Mouse (Mus musculus): ENCODE data around the gene Capg. TPM values are rescaled to one million over a fixed set of nuclear protein-coding genes. Genes with fewer than 3 reads are reported as not detected.

The Capg gene
- polyA plus RNA-seq, 1 experiment, result 4.8 TPM

DNA sequence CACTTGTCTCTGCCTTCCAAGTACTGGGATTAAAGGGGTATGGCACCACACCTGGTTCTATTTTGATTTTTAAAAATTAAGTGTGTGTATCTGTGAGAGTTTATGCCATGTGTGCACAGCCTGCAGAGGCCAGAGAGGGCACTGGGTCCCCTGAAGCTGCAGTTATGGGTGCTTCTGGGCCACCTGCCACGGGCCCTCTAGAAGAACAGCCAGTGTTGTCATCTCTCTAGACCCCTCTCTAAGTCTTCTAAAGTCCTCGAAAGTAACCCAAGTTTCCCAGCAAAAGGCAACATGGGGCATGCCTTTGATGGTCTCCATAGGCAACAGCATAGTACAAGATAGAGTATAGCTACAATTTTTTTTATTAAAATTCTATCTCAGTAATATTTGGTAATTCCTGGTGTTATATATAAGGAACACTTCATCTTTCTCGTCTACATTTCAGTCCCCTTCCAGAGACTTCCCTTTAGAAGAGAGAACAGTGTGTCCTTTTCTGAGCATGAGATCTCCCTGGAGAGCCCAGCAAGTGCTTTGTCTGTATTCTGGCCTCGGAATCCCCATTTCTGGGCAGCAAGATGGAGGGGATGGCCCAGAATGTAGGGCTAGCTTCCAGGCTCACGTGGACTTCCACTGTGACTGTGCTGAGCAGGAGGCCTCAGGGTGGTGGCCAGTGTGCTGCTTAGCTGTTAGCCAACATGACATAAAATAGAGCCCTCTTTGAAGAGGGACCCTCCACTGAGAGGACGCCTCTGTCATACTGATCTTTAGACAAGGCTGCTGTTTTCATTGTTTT is 49.0 kb downstream of the Capg start:
- H3K27ac ChIP-seq (ENCODE audit: insufficient read depth, low read length), result no peak overlapping the region; the same call in 1 of the 2 replicates
- WGBS, result 64% methylated on average over 6 of the region's 6 CpGs
- no peak overlapping the region for H3K4me3 ChIP-seq (replicated peaks; ENCODE audit: insufficient read depth, low read depth, low read length)
- H3K27me3 ChIP-seq (ENCODE audit: control insufficient read depth, insufficient read depth, low read length), result no peaks in the 10 kb centered on the region
- TF ChIP-seq CTCF (IDR thresholded peaks at IDR 0.05; ENCODE audit: borderline replicate concordance, insufficient read depth, low read depth, low read length) (no peak), POLR2A (IDR thresholded peaks at IDR 0.05; ENCODE audit: borderline replicate concordance, insufficient read depth, low read length) (no peak)
- H3K4me1 ChIP-seq (ENCODE audit: control insufficient read depth, insufficient read depth, low read length), result peaks cover 4% of the 10 kb centered on the region; the same call in 1 of the 2 replicates
- peak in 1 of 2 experiments; percentile 38 for DNase-seq

DNA sequence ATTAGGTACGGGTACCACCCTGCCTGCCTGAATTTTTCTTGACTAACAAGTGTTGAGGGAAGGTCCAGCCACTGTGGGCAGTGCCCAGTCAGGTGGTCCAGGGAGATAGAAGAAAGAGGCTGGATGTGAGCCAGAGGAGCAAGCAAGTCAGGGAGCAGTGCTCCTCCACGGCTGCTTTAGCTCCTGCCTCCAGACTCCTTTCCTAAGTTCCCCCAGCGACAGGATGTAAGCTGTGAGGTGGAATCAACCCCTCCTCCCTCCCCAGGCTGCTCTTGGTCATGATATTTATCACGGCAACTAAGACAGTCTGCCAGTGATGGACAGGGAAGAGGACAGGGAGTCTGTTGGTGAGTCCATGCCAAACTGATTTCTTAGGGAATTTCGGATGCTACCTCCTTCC is 49.7 kb downstream of the Capg start:
- no peak for DNase-seq
- H3K27ac ChIP-seq (ENCODE audit: insufficient read depth, low read length), result no peak overlapping the region

DNA sequence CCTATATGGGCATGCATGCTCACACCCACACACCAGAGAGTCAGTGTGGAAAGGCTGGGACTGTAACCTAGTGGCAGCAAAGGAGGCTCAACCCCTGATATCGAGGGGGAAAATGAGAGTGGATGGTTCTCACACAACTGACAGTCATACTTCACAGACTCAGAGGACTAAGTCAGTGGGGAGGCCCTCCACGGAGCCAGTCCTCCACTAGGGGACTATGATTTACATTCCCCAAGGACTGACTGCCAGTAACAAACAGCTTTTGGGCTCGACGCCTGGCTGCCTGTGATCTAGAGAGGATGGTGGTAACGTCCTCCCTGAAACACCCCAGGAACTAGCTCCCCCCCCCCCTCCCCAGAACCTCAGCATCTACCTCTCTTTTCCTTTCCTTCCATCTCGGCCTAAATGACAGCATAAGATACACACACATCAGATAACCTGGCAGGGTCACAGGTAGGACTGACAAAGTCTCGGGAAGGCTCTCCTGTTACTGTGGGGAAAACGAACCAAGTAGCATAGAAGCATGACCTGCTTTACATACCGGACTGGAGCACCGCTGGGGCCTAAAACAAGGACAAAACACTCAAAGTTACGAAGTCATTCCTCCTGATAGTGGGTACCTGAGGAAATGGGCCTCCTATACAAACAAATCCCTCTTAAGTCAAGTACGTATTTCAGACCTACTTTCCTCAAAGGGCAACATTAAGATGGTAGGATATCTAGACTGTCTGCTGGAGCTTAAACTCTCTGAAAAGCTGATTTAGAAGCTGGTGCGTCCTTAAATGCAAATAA is 53.1 kb downstream of the Capg start:
- WGBS, result 17% methylated on average over 13 of the region's 13 CpGs
- H3K27me3 ChIP-seq (ENCODE audit: control insufficient read depth, insufficient read depth, low read length), result no peaks in the 10 kb centered on the region
- H3K4me3 ChIP-seq (replicated peaks; ENCODE audit: insufficient read depth, low read depth, low read length), result peak overlapping the region; percentile 95
- peak; percentile 20 for DNase-seq
- TF ChIP-seq CTCF (IDR thresholded peaks at IDR 0.05; ENCODE audit: borderline replicate concordance, insufficient read depth, low read depth, low read length), result no peak
- no peak for TF ChIP-seq POLR2A (IDR thresholded peaks at IDR 0.05; ENCODE audit: borderline replicate concordance, insufficient read depth, low read length)
- H3K4me1 ChIP-seq (ENCODE audit: control insufficient read depth, insufficient read depth, low read length), result peaks cover 4% of the 10 kb centered on the region; the same call in 1 of the 2 replicates
- no peak overlapping the region; the same call in 1 of the 2 replicates for H3K27ac ChIP-seq (ENCODE audit: insufficient read depth, low read length)

More for the DNA sequence above, 49.7 kb downstream of the Capg start:
- WGBS, result 57% methylated on average over 5 of the region's 5 CpGs
- no peak for TF ChIP-seq POLR2A (IDR thresholded peaks at IDR 0.05; ENCODE audit: borderline replicate concordance, insufficient read depth, low read length)
- Histone ChIP-seq H3K27me3 (ENCODE audit: control insufficient read depth, insufficient read depth, low read length) (no peaks in the 10 kb centered on the region), H3K4me1 (ENCODE audit: control insufficient read depth, insufficient read depth, low read length) (peaks cover 4% of the 10 kb centered on the region; the same call in 1 of the 2 replicates), H3K4me3 (replicated peaks; ENCODE audit: insufficient read depth, low read depth, low read length) (no peak overlapping the region)

DNA sequence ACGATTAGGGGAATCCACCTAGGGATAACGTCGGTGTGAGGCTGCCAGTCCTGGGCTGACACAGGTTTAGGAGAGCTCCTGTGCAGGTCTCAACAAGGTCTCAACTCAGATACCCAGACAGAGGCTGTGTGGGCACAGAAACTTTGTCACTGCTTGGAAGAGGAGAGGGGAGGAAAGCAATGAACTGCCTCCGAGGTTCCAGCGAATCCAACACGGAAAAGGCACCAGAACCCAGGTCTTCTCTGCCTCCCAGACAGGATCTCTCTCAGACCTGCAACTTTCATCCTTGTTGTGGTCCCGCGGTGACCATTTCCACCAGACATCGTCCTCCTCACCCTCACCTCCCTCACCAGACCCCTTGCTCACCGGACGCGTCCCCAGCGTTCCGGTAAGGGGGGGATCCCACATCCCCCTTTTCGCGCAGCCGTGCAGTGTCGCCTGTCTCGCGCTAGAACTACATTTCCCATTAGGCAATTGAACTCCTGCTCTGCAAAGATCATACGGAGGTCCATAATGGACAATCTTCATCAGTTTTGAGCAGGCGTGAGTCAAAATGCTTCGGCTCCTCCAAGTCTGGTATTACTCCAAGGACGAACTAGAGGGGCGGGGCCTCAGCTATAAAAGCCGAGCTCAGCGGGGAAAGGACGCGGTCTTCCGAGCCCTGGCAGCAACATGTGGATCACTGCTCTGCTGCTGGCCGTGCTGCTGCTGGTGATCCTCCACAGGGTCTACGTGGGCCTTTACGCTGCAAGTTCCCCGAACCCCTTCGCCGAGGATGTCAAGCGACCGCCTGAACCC is 54.0 kb downstream of the Capg start, which contains the start of the genes Elmod3 and Retsat:
TSS of gene Elmod3 (minus strand) at position 458 of the 798 bp plus-strand sequence.
TSS of gene Retsat (plus strand) at position 520 of the 798 bp plus-strand sequence.
- WGBS, result under 1% methylated on average over 38 of the region's 38 CpGs
- H3K27me3 ChIP-seq (ENCODE audit: control insufficient read depth, insufficient read depth, low read length), result no peaks in the 10 kb centered on the region
- DNase-seq, result peak; percentile 85 to 95
- peak within 1 kb of the TSS; percentile 95 for H3K4me3 ChIP-seq (replicated peaks; ENCODE audit: insufficient read depth, low read depth, low read length)
- peak within 1 kb of the TSS; percentile 60 for H3K27ac ChIP-seq (ENCODE audit: insufficient read depth, low read length)
- peaks cover 4% of the 10 kb centered on the region; the same call in 1 of the 2 replicates for H3K4me1 ChIP-seq (ENCODE audit: control insufficient read depth, insufficient read depth, low read length)
- no peak for TF ChIP-seq CTCF (IDR thresholded peaks at IDR 0.05; ENCODE audit: borderline replicate concordance, insufficient read depth, low read depth, low read length)
- TF ChIP-seq POLR2A (IDR thresholded peaks at IDR 0.05; ENCODE audit: borderline replicate concordance, insufficient read depth, low read length), result peak; percentile 84; the same call in 1 of the 2 replicates

DNA sequence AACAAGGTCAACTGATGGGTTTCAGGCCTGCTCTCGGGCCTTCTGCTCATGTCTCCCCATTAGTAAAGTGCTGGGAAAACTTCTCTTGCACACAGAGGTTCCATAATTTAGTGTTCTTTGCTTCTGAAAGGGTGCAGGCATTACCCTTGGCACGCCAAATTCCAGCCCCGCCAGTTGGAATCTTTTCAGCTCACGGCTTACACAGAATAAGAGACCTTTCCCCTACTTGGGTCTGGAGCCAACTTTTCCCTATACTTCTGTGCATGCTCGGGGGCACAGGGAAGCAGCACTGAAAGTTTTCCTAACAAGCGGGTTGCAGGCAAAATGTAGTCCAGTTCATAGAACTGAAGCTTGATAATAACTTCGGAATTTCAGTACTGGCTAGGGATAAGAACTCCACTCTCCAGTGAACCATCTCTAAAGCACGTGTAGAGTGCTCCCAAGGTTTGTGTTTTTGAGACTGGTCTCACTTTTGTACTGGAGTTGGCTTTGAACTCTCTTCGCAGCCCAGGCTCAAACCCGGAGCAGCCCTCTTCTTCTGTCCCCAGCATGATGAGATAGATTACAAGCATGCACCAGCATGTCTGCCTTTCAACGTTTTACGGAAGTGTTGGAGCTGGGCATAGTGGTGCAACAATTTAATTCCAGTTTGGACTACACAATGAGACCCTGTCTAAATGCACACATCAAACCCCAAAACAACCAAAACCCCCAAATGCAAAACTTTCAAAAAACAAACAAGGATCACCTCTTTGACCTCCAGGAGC is 54.8 kb downstream of the Capg start:
- H3K27me3 ChIP-seq (ENCODE audit: control insufficient read depth, insufficient read depth, low read length), result no peaks in the 10 kb centered on the region
- TF ChIP-seq POLR2A (IDR thresholded peaks at IDR 0.05; ENCODE audit: borderline replicate concordance, insufficient read depth, low read length) (no peak), CTCF (IDR thresholded peaks at IDR 0.05; ENCODE audit: borderline replicate concordance, insufficient read depth, low read depth, low read length) (no peak)
- H3K4me1 ChIP-seq (ENCODE audit: control insufficient read depth, insufficient read depth, low read length), result peaks cover 4% of the 10 kb centered on the region; the same call in 1 of the 2 replicates
- peak overlapping the region; percentile 4; the same call in 1 of the 2 replicates for H3K27ac ChIP-seq (ENCODE audit: insufficient read depth, low read length)
- H3K4me3 ChIP-seq (replicated peaks; ENCODE audit: insufficient read depth, low read depth, low read length), result peak overlapping the region; percentile 95
- 31% methylated on average over 12 of the region's 12 CpGs for WGBS
- DNase-seq, result peak in 1 of 2 experiments; percentile 52

DNA sequence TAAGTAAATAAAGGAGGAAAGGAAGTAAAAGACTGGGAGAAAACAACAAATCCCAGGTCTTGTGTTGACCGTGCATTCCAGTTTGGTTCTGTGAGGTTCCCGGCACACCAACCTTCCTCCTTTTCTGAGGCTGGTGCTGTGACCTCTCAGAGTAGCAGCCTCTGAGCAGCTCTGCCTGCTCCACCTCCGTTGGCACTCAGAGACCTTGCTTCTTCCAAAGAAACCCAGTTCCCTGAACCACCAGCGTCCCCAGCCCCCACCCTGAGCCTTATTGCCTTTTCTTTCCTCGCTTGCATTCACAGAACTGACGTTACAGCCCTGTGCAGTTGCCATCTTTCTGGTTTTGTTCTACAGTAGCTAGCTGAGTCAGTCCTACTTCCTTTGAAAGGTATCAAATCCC is 56.0 kb downstream of the Capg start:
- no peak for TF ChIP-seq CTCF (IDR thresholded peaks at IDR 0.05; ENCODE audit: borderline replicate concordance, insufficient read depth, low read depth, low read length)
- no peak for TF ChIP-seq POLR2A (IDR thresholded peaks at IDR 0.05; ENCODE audit: borderline replicate concordance, insufficient read depth, low read length)
- DNase-seq, result no peak
- Histone ChIP-seq H3K4me1 (ENCODE audit: control insufficient read depth, insufficient read depth, low read length) (peaks cover 4% of the 10 kb centered on the region; the same call in 1 of the 2 replicates), H3K27ac (ENCODE audit: insufficient read depth, low read length) (no peak overlapping the region), H3K27me3 (ENCODE audit: control insufficient read depth, insufficient read depth, low read length) (no peaks in the 10 kb centered on the region), H3K4me3 (replicated peaks; ENCODE audit: insufficient read depth, low read depth, low read length) (no peak overlapping the region)
- 68% methylated on average over 6 of the region's 6 CpGs for WGBS
